Mouse (Mus musculus) lung, adult 2 months (tissue): ENCODE results near the gene Syt6.

Experiments used
- CTCF ChIP-seq: fragments of 200-500 bp; IDR thresholded peaks from 2 replicates; pipeline ENCODE4 v1.5.1; 2011; ENCODE audit warnings: mild to moderate bottlenecking, low read length, control low read depth; ENCODE audit not compliant: insufficient read depth
- POLR2A ChIP-seq: fragments of 200-500 bp; IDR thresholded peaks from 2 replicates; pipeline ENCODE4 v1.6.1; 2011; ENCODE audit warnings: low read depth, mild to moderate bottlenecking, control low read depth, low read length, borderline replicate concordance; ENCODE audit errors: extremely low read depth

- TF ChIP-seq CTCF (no peak), POLR2A (no peak)
Measured at GRCm38 (mm10) chr3:103641301-103641700, 66.3 kb downstream of the Syt6 start.
